Mouse (Mus musculus) embryo, embryonic 11.5 days (tissue): ENCODE data around the gene Dusp13.
A peak's percentile ranks its signal among the peaks of the same experiment; 100 is the strongest.

ENCODE experiments used
- DNase-seq: peaks from one replicate; pipeline ENCODE4 v3.0.0-alpha.2; 2012; ENCODE audit warnings: low read depth, low spot score

Dusp13 gene

GRCm38 (mm10) chr14:21750881-21751542 lies at the start of gene Dusp13:
TSS of gene Dusp13 (minus strand) at chr14:21751181.
- no peak for DNase-seq

- no peak for DNase-seq
Measured at GRCm38 (mm10) chr14:21800641-21801040, 49.7 kb upstream of the Dusp13 start.

- DNase-seq, result no peak
Measured at GRCm38 (mm10) chr14:21792250-21792649, 41.3 kb upstream of the Dusp13 start.

GRCm38 (mm10) chr14:21791722-21792121 lies 40.7 kb upstream of the Dusp13 start:
- DNase-seq, result no peak

- DNase-seq, result no peak
Measured at GRCm38 (mm10) chr14:21790585-21791251, 39.7 kb upstream of the Dusp13 start.

GRCm38 (mm10) chr14:21788121-21788520 lies 37.1 kb upstream of the Dusp13 start:
- no peak for DNase-seq

GRCm38 (mm10) chr14:21787374-21787773 lies 36.4 kb upstream of the Dusp13 start:
- DNase-seq, result no peak

- DNase-seq, result no peak
Measured at GRCm38 (mm10) chr14:21786500-21786899, 35.5 kb upstream of the Dusp13 start.

GRCm38 (mm10) chr14:21776201-21776600 lies 25.2 kb upstream of the Dusp13 start:
- no peak for DNase-seq

- DNase-seq, result no peak
Measured at GRCm38 (mm10) chr14:21773946-21774345, 23.0 kb upstream of the Dusp13 start.

GRCm38 (mm10) chr14:21772506-21773281 lies 21.7 kb upstream of the Dusp13 start:
- no peak for DNase-seq

GRCm38 (mm10) chr14:21766398-21766958 lies 15.5 kb upstream of the Dusp13 start:
- no peak for DNase-seq

- DNase-seq, result no peak
Measured at GRCm38 (mm10) chr14:21765754-21766397, 14.9 kb upstream of the Dusp13 start.

GRCm38 (mm10) chr14:21764646-21765045 lies 13.7 kb upstream of the Dusp13 start:
- no peak for DNase-seq

GRCm38 (mm10) chr14:21763736-21764135 lies 12.8 kb upstream of the Dusp13 start:
- DNase-seq, result no peak

GRCm38 (mm10) chr14:21761560-21761959 lies 10.6 kb upstream of the Dusp13 start:
- no peak for DNase-seq

- DNase-seq, result no peak
Measured at GRCm38 (mm10) chr14:21753367-21753766, 2.4 kb upstream of the Dusp13 start.

GRCm38 (mm10) chr14:21752411-21752810 lies 1.4 kb upstream of the Dusp13 start:
- no peak for DNase-seq

- DNase-seq, result peak; percentile 80
Measured at GRCm38 (mm10) chr14:21750008-21750880, 737 bp downstream of the Dusp13 start, which contains the start of gene Samd8. TSS of gene Samd8 (plus strand) at chr14:21750531.

GRCm38 (mm10) chr14:21748142-21748870 lies 2.7 kb downstream of the Dusp13 start:
- no peak for DNase-seq
